Mouse (Mus musculus) heart, adult 18-20 months (tissue): Measurements from ENCODE around the gene Dab1. TPM values are rescaled to one million over a fixed set of nuclear protein-coding genes. Genes with fewer than 3 reads are reported as not detected.

Experiments
- DNase-seq, 2 experiments: peaks; one replicate each; pipeline ENCODE4 v3.0.0; 2021 to 2022; ENCODE audit warnings: mixed read lengths in 1 of 2
- total RNA-seq, 2 experiments: library from RNA; stranded (reverse); gene quantifications; 2 replicates each; pipeline ENCODE4 v1.2.3; 2021

Gene Dab1
- total RNA-seq, 2 experiments from 2014 or later: 0.05 TPM; not detected in 1

DNA sequence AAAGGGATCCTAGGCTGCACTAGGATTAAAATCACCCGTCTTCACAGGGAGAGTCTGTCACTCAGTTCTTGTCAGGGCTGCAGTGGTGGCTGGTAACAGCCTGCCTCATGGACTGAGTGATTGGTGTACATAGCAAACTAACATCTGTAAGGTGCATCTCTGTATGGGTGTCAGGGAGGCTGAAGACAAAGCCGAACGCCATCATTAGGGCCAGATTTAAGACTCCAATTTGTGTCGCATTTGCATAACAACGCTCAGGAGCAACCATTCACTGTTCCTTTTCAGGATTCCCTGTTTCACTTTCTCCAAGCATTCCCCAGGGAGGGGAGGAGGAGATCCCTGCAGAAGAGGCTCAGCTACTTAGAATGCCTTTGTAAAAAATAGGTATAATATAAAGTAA, 219.2 kb downstream of the Dab1 start:
- DNase-seq: no peak

DNA sequence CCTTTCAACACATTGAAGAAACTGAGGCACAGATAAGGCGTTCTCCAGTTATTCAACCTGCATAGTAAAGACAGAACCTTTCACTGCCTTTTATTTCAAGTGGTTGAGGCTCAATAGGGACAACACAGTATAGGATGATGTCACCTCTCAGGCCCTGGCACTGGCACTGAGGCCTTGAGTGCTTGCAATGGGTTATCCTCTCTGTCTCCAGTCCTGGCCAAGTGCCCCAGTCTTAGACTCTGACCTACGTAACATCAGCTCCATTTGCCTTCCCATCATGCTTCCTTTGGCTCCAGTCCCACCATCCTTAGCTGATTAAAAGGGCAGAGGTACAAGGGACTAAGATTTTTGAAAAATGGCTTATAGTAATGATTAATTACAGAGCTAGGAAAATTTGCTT, 220.4 kb downstream of the Dab1 start:
- no peak for DNase-seq

DNA sequence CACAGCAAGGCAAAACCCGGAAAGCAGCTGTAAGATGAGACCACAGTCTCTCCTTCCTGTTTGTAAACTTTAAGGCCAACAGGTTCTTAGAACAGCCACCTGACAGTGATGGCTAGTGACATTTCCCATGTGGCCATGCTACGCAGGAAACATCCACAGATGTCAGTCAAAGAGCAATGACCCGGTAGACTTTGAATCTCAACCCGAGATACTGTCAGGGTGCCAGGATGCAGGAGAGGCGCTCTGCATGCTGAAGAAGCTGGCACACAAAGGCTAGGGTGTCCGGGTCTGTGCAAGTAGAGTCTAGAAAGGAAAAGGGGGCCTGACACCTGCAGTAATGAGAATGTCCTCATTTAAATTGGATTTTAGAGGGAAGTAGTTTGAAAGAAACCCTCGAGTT, 222.0 kb downstream of the Dab1 start:
- no peak for DNase-seq

DNA sequence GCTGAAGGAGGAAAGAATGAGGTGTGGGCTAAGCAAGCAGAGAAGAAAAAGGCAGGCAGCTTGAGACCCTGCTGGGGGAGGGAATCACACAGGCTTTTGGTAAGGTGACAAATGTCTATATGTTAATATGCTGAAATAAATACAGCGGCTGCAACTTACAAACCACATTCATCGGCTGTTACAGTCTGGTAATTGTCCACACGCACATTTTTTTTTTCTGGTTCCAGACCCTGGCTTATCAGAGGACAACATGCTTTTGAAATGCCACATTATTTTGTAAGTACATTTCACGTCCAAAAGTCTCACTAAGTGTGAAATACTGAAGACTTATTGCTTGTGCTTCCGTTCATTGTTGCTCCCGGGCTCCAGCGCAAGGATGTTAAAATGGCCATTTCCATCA, 225.5 kb downstream of the Dab1 start:
- no peak for DNase-seq

DNA sequence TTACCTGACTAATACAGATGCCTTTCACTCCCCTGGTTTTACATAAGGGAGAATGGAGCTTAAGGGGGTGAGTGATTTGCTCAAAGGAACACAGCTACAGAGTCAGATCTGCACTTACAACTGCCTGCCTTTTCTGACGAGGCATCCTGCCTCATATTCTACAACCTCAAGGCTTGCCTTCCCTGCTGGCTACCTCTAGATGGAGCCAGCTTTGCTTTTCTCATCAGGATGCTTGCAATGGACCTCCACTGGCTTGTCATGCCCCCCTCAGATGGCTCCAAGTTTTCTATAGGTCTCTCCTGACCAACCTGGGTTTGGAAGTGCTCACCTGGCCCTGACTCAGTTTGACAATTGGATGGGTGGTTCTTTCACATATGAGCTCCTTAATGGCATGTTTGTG, 238.0 kb downstream of the Dab1 start:
- DNase-seq: no peak

DNA sequence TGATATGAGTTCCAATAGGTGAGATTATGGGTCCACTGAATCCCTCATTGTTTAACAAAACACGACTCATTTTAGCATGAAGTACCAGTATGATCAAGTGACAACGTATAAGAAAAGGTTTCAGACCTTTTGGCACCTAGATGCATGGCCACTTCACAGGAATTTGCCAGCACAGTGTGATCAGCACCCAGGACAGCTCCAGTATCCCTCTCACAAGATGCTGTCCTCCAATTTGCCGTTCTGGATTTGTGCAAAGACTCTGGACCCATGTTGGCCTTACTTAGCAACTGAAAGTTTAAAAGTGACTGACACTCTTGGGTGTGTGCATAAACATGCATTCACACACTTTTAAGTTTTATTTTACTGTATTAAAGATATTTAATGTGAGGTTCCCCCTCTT, 256.4 kb downstream of the Dab1 start:
- DNase-seq: peak in 1 of 2 experiments; percentile 5

DNA sequence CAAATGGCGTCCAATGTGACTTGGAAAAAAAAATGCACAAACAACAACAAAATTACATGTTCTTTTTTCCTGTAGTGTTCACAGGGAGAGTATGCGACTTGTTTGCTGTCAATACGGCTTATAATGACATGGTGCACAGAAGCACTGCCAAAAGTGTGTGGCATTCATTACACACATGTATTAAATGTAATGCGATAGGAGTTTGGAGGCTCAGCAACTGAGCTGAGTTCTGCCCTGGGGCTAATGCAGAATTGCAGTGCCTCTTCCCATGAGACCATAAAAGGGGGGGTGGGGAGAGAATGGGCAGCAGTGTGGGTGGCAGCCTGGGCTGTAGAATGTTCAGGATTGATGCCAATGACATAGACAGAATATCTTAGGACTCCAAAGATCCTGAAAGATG, 259.7 kb downstream of the Dab1 start:
- no peak for DNase-seq

DNA sequence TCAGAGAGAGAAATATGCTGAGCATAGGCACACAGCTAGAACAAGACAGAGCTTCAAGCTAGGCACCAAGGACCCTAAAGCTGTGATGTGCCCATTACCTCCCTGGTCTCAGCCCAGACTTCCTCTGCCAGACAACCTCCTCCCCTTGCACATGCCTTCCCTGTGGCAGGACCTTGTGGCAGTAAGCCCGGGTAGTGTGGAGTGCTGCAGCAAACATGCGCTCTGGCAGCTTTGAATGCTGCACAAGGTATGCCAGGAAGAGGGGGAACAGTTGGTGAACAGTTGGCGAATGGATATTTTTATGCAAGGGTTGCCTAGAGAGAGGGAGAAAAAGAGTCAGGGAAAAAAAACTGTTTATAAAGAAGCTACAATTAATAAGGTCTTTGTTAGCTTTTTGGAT, 262.5 kb downstream of the Dab1 start:
- no peak for DNase-seq

DNA sequence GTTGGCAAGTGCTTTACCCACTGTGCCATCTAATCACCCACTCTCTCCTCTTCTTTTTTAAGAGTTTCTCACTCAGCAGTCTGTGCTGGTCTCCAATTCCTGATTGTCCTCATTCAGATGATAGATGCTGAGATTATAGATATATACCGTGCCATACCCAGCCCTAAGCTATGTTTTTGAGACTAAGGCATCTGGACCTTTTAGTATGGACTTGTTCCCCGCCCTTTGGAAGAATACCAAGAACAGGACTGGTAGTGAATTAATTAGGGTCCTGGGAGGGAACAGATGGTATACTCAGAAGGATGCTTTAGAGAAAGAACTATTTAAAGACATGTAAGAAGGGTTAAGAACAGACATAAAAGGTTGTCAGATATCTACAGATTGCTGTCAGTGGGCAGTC, 268.9 kb downstream of the Dab1 start:
- no peak for DNase-seq

DNA sequence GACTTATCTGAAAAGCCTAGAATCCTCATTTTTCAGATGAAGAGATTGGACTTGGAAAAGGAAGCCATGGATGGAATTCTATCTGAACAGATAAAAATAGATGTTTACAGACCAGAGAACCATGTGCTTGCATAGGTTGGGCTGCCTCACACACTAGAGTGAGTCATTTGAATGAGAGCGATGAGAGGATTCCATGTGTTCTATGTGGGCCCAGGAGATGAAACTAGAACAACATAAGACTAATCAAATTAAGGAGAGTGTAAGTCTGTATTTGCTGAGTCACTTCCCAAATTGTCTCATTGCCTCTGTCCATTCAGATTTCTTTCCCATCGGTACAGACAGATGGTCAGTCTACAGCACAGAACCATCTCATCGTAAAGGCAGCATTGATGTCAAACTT, 270.0 kb downstream of the Dab1 start:
- no peak for DNase-seq

DNA sequence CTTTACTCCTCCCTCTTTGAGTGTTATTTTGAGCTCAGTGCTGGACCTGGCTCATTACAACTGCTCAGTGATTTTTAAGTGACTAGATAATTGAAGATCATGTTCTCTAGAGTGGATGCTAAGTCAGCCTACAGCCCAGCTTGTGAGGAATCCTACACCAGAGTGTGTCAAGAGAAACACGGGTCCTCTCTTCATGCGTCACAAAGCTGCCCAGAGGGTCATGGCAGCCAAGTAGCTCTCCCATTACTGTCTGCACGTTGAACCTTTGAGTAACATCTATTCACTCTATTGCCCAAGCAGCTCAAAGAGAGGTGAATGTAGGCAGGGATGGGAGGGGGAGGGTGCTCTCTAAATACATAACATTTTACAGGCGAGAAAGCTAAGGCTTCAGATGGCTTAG, 277.6 kb downstream of the Dab1 start:
- DNase-seq: no peak

DNA sequence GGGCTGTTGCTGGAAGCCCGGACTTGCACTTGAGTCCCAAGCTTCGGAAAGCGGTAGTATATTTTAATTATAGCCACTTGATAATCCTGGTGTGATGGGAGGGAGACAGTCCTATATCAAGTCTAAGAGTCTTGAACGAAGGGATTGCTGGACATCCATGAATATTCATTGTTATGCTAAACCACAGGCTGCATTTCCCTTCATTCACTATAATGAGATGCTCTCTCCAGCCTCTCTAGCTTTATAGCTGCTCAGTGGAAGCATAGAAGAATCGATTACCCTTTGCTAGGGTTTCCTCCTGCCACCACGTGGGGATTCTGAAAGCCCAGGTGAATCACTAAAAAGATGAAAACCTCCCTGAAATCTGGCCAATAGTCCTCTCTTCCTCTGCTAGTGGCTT, 278.5 kb downstream of the Dab1 start:
- DNase-seq: no peak

DNA sequence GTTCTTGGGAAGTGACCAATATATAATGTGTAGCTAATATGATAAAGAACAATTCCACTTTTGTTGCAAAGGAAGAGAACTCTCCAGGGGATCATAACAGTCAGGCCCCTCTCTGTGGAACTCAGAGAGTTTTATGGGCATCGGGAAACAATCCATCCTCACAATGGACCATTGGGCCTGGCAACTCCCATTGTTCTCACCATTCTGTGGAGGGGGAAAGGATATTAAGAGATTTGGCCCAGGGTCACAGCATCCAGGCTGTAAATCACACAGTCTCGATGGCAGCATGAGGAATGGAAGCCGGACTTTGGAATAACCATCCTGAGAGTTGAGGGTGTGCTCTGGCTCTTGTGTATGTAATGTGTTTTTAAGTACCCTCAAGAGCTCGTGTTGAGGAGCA, 292.3 kb downstream of the Dab1 start:
- DNase-seq: no peak

DNA sequence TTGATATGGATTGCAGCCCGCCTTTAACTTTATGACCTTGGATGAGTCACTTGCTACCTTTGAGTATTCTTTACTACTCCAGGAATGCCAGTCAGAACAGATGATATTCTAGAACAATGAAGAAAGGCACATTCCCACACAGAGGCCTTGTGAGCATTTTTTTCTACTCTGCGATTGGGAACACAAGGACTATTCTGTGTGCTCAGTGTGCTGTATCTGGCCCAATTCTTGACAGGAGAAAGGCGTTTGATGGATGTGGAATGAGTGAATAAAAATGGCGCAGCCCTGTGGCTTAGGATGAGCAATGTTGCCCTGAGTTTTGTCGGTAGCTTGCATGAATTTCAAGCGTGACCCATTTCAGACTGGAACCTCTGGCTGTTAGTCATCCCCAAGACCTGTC, 292.9 kb downstream of the Dab1 start:
- no peak for DNase-seq

DNA sequence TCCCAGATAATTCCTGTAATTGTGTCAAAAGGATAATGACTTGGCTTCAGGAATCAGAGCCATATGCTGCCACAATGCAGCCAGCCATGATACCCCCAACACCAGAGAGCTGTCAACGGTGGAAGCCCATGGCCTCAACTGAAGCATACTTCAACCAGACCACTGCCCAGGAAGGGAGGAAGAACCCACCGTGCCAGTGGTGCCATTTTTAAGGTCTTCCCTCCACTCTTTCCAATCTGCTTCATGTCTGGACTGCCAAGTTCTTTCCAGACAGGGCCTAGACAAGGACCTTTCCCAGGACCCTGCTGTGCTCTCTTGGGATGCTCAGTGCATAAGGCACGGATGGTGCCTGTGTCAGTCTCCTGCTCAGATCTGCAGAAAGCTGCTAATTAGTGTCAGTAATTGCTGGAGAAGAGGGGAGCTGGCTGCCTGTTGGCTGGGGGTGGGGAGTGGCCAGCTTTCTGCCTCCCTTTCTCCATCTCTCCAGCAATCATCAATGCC, 303.3 kb downstream of the Dab1 start:
- DNase-seq: no peak

DNA sequence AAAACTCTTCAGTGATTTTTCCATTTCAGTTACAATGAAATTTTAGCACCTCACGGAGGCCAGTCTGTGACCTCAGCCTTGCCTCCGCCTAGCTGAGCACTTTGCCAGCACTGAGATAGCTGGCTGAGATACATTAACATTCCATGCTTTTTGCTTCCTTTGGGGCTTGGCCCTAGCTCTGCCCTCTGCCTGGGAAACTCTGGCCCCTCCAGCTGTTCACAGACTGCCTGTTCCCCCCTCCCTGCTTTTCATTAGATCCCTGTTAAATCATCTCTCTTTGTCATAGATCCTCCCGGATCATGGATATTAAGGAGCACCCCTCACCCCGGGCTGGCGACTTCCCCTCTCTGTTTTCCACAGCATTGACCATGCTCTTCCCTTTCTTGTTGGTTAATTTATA, 307.5 kb downstream of the Dab1 start:
- peak in 1 of 2 experiments; percentile 35 for DNase-seq

DNA sequence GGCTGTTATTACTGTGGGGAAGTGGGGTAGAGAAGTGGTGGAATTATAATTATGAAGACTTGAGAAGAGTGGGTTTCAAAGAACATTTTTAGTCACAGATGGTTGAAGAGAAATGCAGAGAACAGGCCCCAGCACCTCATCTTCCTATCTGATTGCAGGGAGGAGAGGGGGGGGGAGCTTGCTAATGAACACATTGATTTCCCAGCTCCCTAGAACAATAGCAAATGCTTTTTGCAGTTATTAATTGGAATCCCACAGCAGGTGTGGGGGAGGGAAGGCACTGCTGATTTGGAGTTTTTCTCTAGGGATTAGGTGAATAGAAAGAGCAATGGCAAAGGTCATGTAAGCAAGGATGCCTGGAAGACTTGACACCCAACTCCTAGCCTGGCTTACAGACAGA, 310.5 kb downstream of the Dab1 start:
- DNase-seq: no peak

DNA sequence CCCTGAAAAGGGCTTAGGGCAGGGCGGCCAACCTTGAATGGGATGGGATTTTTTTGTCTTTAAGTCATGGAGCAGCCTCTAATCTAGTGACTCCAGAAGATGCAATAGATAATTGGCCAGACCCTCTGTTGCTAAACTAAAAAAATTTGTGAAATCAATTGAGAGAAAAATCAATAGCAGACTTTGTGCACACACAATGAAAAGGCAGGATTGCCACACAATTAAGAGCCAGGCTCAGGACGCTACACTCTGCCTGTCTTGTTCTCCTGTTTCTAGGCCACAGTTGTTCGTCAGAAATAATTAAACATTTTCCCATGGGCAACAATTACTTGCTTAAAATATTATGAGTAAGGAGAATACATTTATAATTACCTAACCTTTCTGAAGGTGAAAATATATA, 315.2 kb downstream of the Dab1 start:
- no peak for DNase-seq

DNA sequence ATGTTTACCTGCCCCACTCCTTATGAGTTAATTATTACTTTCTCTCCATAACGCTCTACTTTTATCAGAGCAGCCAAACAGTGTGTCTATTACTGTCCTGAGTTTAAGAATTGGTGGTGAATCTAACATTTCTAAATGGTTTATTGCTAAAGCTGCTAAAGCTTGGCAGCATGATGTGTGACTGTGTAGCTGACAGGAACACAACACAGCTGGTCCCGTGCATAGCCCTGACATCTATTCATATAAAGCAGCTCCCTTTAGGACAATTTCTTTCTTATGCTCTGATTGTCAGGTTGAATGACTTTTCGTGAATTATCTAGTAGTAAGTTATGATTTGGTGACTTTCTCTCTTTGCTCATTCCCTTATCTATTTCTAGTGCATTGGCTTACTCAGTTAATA, 329.1 kb downstream of the Dab1 start:
- DNase-seq: no peak

DNA sequence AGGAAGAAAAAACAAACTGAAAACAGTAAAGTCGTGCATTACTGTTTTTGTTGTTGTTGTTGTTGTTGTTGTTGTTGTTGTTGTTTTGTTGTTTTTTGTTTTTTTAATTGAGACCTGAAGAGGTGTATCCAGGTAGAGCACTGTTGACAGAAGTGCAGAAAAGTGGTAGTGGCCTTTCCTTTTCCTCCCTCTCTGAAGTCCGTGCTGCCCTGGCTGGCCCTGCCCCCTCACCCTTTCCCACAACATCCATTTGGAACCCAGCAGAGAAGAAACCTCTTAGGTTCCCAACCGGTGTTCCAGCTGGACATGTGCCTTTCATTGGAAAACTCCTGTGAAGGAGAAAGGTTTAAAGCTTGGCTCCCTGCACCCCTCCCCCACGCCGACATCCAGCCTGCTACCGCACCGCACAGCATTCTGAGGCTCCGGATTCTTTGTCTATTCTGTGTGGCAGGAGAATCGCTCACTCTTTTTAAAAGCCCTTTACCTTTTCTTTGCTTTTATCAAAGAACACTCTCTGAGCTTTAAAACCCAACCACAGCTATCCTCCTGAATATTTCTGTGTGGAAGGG, 334.6 kb downstream of the Dab1 start:
- no peak for DNase-seq

DNA sequence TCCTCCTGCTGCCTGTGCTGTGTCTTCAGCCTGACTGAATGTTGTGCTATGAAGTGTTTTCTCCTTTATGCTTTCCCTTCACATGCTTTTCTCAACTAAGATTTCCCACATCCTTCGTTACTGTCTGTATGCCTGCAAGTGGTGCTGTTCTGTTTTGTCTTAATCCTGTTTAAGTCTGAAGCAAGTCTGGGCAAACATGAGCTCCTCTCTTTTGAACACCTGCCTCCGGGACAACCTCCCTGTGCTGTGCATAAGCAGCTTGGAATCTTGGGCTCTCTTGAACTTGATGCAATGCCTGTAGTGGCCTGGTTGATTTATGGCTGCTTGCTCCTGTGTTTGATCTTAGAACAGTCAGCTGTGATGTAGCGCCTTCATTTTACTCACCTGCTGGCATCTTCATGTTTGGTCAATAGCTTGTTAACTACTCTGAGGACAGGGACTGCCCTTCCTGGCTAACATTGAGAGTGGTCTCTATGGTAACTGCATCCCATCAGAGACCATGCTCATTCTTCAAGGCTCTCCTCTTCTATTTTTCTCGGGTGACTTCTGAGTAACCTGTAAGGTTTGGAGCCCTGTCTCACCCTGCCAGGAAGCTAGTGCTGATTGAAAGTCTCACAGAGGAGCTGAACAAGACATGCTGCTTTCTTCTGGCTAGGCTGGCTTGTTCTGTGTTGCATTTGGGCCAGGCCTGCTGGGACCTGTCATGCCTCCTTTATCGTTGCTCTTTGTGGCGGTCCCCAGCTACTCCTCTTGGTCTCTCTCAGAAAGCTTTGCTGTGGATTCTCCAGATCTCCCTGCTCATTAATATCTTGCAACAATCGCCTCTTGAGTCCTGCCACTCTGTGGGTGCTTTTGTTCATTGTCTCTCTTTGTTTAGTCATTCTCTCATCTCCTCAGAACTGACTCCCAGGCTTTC, 342.2 kb downstream of the Dab1 start:
- no peak for DNase-seq

DNA sequence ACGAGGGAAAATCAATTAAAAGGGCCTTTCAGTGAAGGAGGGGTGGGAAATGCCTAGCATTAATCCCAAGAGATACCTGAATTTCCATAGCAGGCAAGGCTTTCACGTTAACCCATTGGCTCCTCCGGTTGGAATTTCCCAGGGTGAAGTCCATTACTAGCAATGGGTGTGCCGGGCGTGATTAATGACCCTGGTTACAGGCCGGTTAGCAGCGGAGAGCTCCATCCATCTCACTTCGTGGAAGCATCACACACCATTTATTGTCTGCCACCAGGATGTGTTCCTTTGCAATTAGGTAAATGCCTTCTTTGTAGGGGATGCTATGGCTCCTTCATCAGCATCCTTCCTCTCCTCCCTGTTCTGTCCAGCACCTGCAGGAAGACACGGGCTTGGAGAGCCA, 350.7 kb downstream of the Dab1 start:
- no peak for DNase-seq

DNA sequence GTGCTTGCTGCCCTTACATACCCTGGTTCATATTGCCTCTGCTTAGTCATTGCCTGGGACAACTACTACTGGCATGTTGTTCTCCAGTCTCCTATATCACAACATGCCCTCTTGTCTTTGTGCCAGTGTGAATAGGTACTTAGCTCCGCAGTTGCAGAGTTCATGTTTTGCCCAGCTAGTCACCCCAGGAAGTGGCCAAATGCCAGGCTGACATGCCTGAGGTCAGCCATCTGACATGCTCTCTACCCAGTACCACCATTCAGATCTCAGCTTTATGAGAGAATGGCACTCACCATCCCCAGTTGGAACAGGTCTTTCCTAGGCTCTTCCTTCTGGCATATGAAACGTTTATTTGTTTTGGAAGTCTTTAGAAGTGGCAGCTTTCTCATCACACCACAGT, 355.4 kb downstream of the Dab1 start:
- no peak for DNase-seq

DNA sequence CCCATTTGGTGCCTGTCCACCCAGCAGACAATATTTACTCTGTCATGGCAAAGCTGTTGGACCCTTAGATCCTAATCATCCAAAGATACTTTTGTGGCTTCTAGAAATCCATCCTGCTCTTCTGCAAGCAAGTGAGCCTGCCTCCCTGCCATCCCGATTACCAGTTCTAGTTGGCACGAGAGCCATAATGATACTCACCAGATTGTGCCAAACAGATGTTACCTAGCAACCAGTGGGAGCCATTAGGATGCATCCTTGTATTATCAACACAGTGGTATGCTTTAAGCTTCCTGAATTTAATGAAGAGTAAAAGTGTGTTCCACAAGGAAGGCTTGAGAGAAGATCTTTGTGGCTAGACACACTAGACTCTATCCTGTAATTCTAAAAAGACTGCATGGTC, 355.8 kb downstream of the Dab1 start:
- no peak for DNase-seq
